Mouse (Mus musculus) forebrain, embryonic 11.5 days (tissue): ENCODE measurements at regions not wholly inside any gene's neighbourhood (a gene's known extent, or its start where the extent isn't known, plus 50 kb on each side); places are given as distances from the start of the nearest gene placed in this dataset.
"Not testable (repeated sequence)": the region's sequence is repeated elsewhere in the genome, so short reads cannot be mapped to it uniquely, and the experiment has no call there.

Experiments
- ATAC-seq: fragments of 200-750 bp; cut with Nextera tagmentation; replicated peaks from 2 replicates; pipeline ENCODE4 v1.8.0; 2017; ENCODE audit warnings: moderate TSS enrichment; ENCODE audit not compliant: low FRiP score
- DNase-seq: peaks from one replicate; pipeline ENCODE4 v3.0.0-alpha.2; 2017; ENCODE audit warnings: low spot score
- H3K27ac ChIP-seq: fragments of 300-500 bp; sonication (generic); 2 replicates; pipeline ENCODE4 v1.5.1; 2014; ENCODE audit warnings: low read depth, low read length
- H3K27me3 ChIP-seq: fragments of 300-500 bp; sonication (generic); 2 replicates; pipeline ENCODE4 v1.6.1; 2014; ENCODE audit warnings: mild to moderate bottlenecking, low read length, mixed read lengths; ENCODE audit not compliant: control insufficient read depth, insufficient read depth
- H3K36me3 ChIP-seq: fragments of 300-500 bp; sonication (generic); 2 replicates; pipeline ENCODE4 v1.6.1; 2014; ENCODE audit warnings: mild to moderate bottlenecking, low read length, moderate library complexity, mixed read lengths; ENCODE audit not compliant: control insufficient read depth, insufficient read depth
- H3K4me1 ChIP-seq: fragments of 300-500 bp; sonication (generic); replicated peaks from 2 replicates; pipeline ENCODE4 v1.6.1; 2014; ENCODE audit warnings: low read length, mixed read lengths; ENCODE audit not compliant: control insufficient read depth, insufficient read depth
- H3K4me2 ChIP-seq: fragments of 300-500 bp; sonication (generic); 2 replicates; pipeline ENCODE4 v1.6.1; 2014; ENCODE audit warnings: low read depth, mild to moderate bottlenecking, low read length, moderate library complexity, mixed read lengths; ENCODE audit not compliant: severe bottlenecking
- H3K4me3 ChIP-seq: fragments of 300-500 bp; sonication (generic); 2 replicates; pipeline ENCODE4 v1.5.1; 2014; ENCODE audit warnings: low read depth, low read length
- H3K9ac ChIP-seq: fragments of 300-500 bp; sonication (generic); 2 replicates; pipeline ENCODE4 v1.6.1; 2014; ENCODE audit warnings: low read length
- H3K9me3 ChIP-seq: fragments of 300-500 bp; sonication (generic); 2 replicates; pipeline ENCODE4 v1.6.1; 2016; ENCODE audit warnings: low read length, mixed read lengths; ENCODE audit not compliant: control insufficient read depth
- WGBS: fragments of 180-500 bp; shearing (Covaris S2); extraction: QIAGEN DNeasy Blood & Tissue Kit; methylation state at CpG from one replicate; pipeline ENCODE4 v1.1.7; 2014; 5-methylcytosine and 5-hydroxymethylcytosine counted together

- not testable (repeated sequence) for H3K36me3 ChIP-seq, H3K27me3 ChIP-seq, H3K9ac ChIP-seq, H3K4me1 ChIP-seq, H3K27ac ChIP-seq, ATAC-seq, H3K4me2 ChIP-seq, H3K4me3 ChIP-seq, DNase-seq, H3K9me3 ChIP-seq
- WGBS, result 85% methylated on average over 2 of the region's 2 CpGs
Measured at GRCm38 (mm10) chr10:57053375-57053774, 432.8 kb upstream of the Hsf2 start.

- no peaks in the 10 kb centered on the region for H3K4me1 ChIP-seq
- no peak overlapping the region for H3K27ac ChIP-seq
- ATAC-seq (no peak), DNase-seq (no peak)
- no peaks in the 10 kb centered on the region for H3K27me3 ChIP-seq
- WGBS, result 96% methylated on average over 2 of the region's 2 CpGs
- no peaks in the 10 kb centered on the region for H3K36me3 ChIP-seq
- H3K4me2 ChIP-seq, result no peak overlapping the region
- H3K9me3 ChIP-seq, result no peaks in the 10 kb centered on the region
- no peak overlapping the region for H3K9ac ChIP-seq
- H3K4me3 ChIP-seq, result no peak overlapping the region
Measured at GRCm38 (mm10) chr10:57090131-57090530, 396.1 kb upstream of the Hsf2 start.

- Histone ChIP-seq H3K9ac (no peak overlapping the region), H3K27ac (no peak overlapping the region), H3K4me2 (no peak overlapping the region), H3K9me3 (no peaks in the 10 kb centered on the region), H3K4me1 (no peaks in the 10 kb centered on the region), H3K27me3 (no peaks in the 10 kb centered on the region), H3K4me3 (no peak overlapping the region), H3K36me3 (no peaks in the 10 kb centered on the region)
- DNase-seq (no peak), ATAC-seq (no peak)
- WGBS, result 81% methylated on average over 3 of the region's 3 CpGs
Measured at GRCm38 (mm10) chr10:57095920-57096319, 390.3 kb upstream of the Hsf2 start.

- WGBS, result 96% methylated on average over 2 of the region's 2 CpGs
Measured at GRCm38 (mm10) chr10:57113359-57113758, 372.8 kb upstream of the Hsf2 start.

GRCm38 (mm10) chr10:57114696-57115271 lies 371.4 kb upstream of the Hsf2 start:
- Histone ChIP-seq H3K9ac (no peak overlapping the region), H3K4me2 (no peak overlapping the region), H3K9me3 (no peaks in the 10 kb centered on the region), H3K27me3 (no peaks in the 10 kb centered on the region), H3K4me1 (no peaks in the 10 kb centered on the region), H3K27ac (no peak overlapping the region), H3K4me3 (no peak overlapping the region), H3K36me3 (no peaks in the 10 kb centered on the region)
- DNase-seq (no peak), ATAC-seq (no peak)
- WGBS, result 92% methylated on average over 8 of the region's 8 CpGs

More at GRCm38 (mm10) chr10:57113359-57113758, 372.8 kb upstream of the Hsf2 start:
- Histone ChIP-seq H3K27ac (no peak overlapping the region), H3K4me3 (no peak overlapping the region), H3K4me1 (no peaks in the 10 kb centered on the region), H3K27me3 (no peaks in the 10 kb centered on the region), H3K9me3 (no peaks in the 10 kb centered on the region), H3K4me2 (no peak overlapping the region), H3K36me3 (no peaks in the 10 kb centered on the region), H3K9ac (no peak overlapping the region)
- ATAC-seq (no peak), DNase-seq (no peak)

GRCm38 (mm10) chr10:57121514-57121913 lies 364.7 kb upstream of the Hsf2 start:
- Histone ChIP-seq H3K36me3 (no peaks in the 10 kb centered on the region), H3K4me3 (no peak overlapping the region), H3K27ac (no peak overlapping the region), H3K27me3 (no peaks in the 10 kb centered on the region), H3K4me2 (no peak overlapping the region), H3K9me3 (no peaks in the 10 kb centered on the region), H3K4me1 (no peaks in the 10 kb centered on the region), H3K9ac (no peak overlapping the region)
- ATAC-seq (no peak), DNase-seq (no peak)
- 90% methylated on average over 1 of the region's 1 CpGs for WGBS

GRCm38 (mm10) chr10:57127185-57127584 lies 359.0 kb upstream of the Hsf2 start:
- ATAC-seq, result no peak

GRCm38 (mm10) chr10:57156426-57156825 lies 329.8 kb upstream of the Hsf2 start:
- WGBS, result 82% methylated on average over 4 of the region's 4 CpGs
- Histone ChIP-seq H3K27ac (no peak overlapping the region), H3K4me2 (no peak overlapping the region), H3K4me3 (no peak overlapping the region), H3K9me3 (no peaks in the 10 kb centered on the region), H3K9ac (no peak overlapping the region), H3K36me3 (no peaks in the 10 kb centered on the region), H3K27me3 (no peaks in the 10 kb centered on the region), H3K4me1 (no peaks in the 10 kb centered on the region)
- ATAC-seq, result no peak
- DNase-seq, result no peak

More at GRCm38 (mm10) chr10:57127185-57127584, 359.0 kb upstream of the Hsf2 start:
- no peaks in the 10 kb centered on the region for H3K27me3 ChIP-seq
- H3K36me3 ChIP-seq, result no peaks in the 10 kb centered on the region
- H3K4me3 ChIP-seq, result no peak overlapping the region
- H3K27ac ChIP-seq, result no peak overlapping the region
- no peaks in the 10 kb centered on the region for H3K4me1 ChIP-seq
- no peak for DNase-seq
- no peak overlapping the region for H3K9ac ChIP-seq
- no peaks in the 10 kb centered on the region for H3K9me3 ChIP-seq
- 84% methylated on average over 3 of the region's 3 CpGs for WGBS
- H3K4me2 ChIP-seq, result no peak overlapping the region

- Histone ChIP-seq H3K27ac (no peak overlapping the region), H3K9me3 (no peaks in the 10 kb centered on the region), H3K4me2 (no peak overlapping the region), H3K9ac (no peak overlapping the region), H3K27me3 (no peaks in the 10 kb centered on the region), H3K36me3 (no peaks in the 10 kb centered on the region), H3K4me1 (no peaks in the 10 kb centered on the region), H3K4me3 (no peak overlapping the region)
- no peak for ATAC-seq
- 84% methylated on average over 9 of the region's 9 CpGs for WGBS
- no peak for DNase-seq
Measured at GRCm38 (mm10) chr10:57156912-57157311, 329.3 kb upstream of the Hsf2 start.
